Mouse (Mus musculus) T-cell, adult 2 months (primary cell): ENCODE measurements around the gene Prkg2.

ENCODE experiments used
- DNase-seq: peaks from one replicate; pipeline ENCODE4 v3.0.0; 2022; ENCODE audit warnings: low spot score

The Prkg2 gene

GRCm38 (mm10) chr5:98900926-98901325 is 136.2 kb downstream of the Prkg2 start:
- DNase-seq = no peak

- DNase-seq = no peak
These were observed 139.2 kb downstream of the Prkg2 start for GRCm38 (mm10) chr5:98897946-98898345.

GRCm38 (mm10) chr5:98894281-98894680 is 142.9 kb downstream of the Prkg2 start:
- DNase-seq = no peak

- DNase-seq = no peak
These were observed 146.6 kb downstream of the Prkg2 start for GRCm38 (mm10) chr5:98890544-98891050.

GRCm38 (mm10) chr5:98882096-98882495 is 155.1 kb downstream of the Prkg2 start:
- DNase-seq = no peak
